Mouse (Mus musculus): Measurements from ENCODE around the gene Tuba8.

Gene Tuba8

DNA sequence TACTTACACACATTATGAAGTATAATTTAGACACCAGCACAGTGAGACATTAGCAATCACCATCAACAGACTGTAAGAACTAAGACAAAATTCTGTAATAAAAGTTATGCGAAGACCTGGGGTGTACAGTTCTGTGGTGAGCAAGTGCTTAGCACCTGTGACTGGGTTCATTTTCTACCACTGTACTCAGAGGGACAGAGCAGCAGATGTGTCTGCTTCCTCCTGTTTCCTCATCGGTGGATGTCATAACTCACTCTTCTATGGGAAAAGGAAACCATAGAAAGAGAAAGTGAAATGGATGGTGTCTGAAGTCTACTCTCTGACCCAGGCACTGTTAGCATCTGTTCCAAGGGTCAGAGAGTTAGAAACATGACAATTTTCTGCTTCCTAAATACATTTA, 16.2 kb downstream of the Tuba8 start:
- no peak for DNase-seq (ENCODE audit: low spot score in 2 of 2)

GRCm38 (mm10) chr6:121228421-121228820, 17.9 kb downstream of the Tuba8 start:
- no peak for DNase-seq (ENCODE audit: low spot score in 2 of 2)

DNA sequence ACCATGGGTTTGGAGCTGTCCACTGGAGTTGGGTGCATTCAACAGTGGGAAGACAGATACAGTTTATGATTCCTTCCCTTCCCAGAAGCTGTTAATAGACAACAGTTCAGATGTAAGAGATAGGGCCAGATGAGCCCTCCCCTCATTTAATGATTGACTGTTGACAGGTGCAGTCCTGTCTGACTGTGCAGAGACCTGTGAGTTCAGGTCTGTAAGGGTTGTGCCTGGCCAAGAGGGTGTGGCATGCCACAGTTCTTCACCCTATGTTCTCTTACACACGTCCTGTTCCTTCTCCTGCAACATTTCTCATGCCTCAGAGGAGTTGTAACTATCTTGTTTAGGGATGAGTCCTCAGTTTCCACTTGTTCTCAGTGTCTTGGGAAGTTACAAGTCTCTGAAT, 22.2 kb downstream of the Tuba8 start:
- no peak for DNase-seq (ENCODE audit: low spot score in 2 of 2)

DNA sequence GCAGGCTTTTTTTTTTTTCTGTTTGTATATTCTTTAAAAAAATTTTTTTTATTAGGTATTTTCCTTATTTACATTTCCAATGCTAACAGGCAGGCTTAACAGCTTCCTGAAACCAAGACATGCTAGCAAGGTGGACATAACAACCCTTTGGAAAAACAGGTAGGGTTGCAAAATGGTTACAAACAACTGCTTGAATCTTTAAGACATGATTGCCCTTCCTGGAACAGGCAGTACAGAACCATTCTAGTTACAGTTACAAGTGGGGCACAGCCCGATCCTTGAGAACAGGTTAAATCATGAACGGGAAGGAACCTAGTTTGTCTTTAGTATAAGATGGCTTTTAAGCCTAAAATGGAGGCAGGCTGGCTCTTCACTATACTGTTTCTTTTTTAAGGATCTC, 25.9 kb downstream of the Tuba8 start:
- DNase-seq (ENCODE audit: low spot score in 2 of 2): no peak

DNA sequence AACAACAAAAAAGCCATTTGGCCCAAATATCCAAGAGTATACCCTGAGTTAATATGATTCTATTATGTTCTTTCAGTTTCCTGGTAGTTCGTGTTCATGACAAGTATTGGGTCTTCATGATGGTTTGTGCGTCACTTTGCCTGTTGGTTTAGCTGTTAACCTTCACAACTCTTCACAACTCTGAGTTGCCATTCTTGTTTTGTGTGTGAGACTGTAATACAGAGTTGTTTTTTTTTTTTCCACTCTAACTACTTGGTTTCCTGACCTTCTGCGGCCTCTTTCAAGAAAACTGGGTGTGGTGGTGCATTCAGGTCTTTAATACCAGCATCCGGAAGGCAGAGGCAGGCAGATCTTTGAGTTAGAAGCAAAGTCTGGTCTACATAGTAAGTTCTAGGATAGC, 27.7 kb downstream of the Tuba8 start:
- no peak for DNase-seq (ENCODE audit: low spot score in 2 of 2)

DNA sequence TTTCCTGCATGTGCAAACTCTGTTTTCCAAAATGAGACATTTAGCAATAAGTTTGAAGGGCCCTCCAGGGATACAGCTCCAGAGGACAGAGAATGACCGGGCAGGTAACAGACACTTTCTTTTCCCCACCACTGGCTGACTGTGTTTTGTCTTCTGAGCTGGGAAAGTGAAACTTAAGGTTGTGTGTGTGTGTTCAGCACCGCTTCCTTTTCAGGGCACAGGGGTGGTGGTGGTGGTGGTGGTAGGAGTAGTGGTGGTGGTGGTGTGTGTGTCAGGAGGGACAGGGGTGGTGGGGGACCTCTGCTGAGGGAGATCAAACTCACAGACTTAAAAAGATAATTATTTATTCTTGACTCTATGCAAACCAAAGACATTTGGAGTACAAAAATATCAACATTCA, 31.3 kb downstream of the Tuba8 start:
- no peak for DNase-seq (ENCODE audit: low spot score in 2 of 2)

DNA sequence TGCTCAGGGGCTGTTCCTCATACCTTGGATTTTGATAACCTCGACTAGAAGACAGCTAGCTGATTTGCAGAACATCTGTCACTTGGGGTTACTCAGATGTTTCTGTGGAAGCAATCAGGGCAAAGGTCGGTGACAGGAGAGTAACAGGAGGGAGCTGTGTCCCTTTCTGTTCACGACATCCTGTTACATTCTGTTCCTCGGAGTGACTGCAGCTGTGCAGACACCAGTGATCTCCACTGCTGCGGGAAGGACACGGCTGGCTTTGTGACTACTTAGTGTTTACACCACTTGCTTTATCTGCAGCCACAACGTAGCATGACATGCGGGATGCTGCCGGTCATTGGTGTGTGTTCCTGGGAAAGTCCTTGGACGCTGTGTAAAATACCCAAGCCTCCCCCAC, 32.7 kb downstream of the Tuba8 start:
- DNase-seq (ENCODE audit: low spot score in 2 of 2): no peak

DNA sequence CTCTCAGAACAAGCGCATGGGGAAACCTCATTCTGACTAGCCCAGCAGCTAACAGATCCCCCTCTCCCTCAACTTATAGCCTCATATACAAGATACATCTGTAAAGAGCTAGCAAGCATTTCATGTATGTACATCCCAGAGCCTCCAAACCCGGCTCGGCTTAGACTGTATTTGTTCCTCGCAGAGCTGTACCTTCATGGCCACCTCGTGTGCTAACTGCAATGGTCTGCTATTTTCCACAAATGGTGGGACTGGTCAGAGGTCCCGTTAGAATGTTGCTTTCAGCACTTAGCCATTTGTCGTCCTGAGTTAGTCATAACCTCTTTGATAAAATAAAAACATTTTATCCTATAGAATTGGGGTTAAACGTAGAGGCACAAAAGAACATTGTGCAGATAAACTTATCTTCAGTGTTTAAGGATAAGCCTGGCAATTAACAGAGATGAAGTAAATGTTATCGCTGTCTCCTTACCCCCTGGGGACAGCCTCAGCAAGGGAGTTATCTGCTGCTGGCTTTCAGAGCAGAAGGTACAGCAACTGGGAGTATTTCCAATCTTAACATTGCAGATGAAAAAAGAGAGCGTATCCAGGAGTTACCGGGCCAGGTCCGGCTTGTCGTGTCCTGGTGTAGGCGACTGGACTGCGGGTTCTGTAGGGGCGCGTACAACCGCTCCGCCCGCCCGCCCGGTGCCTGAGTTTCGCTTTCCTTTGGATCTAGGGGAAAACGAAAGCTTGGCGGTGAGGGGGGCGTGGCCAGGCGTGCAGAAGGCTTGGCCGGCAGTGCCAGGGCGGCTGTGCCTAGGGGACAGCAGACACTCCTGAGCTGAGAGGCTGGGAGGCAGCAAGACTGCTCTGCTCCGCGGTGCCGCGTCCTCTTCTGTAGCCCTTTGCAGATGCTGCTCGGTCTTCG, 34.9 kb downstream of the Tuba8 start, which contains the start of gene Usp18:
Gene Usp18, plus strand, starts transcription at position 780 of the 910 bp plus-strand sequence.
- peak; percentile 88 to 93 for DNase-seq (ENCODE audit: low spot score in 2 of 2)

GRCm38 (mm10) chr6:121246037-121246361, 35.5 kb downstream of the Tuba8 start:
- DNase-seq (ENCODE audit: low spot score in 2 of 2): no peak

DNA sequence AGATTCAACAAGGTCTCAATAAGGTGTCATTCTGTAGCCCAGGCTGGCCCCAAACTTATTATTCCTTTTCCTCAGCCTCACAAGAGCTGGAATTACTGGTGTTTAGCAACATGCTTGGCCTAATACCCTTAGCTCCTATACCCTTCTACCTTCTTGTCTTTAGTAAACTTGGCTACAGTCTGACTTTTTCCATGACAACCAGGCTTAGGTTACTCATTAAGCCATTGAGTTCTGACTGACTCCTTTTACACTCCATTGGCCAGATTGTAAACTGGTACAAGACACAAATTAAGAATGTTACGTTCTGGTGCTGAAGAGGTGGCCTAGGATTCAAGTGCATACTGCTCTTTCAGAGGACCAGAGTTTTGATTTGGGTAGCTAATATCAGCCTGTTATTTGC, 39.9 kb downstream of the Tuba8 start:
- no peak for DNase-seq (ENCODE audit: low spot score in 2 of 2)

DNA sequence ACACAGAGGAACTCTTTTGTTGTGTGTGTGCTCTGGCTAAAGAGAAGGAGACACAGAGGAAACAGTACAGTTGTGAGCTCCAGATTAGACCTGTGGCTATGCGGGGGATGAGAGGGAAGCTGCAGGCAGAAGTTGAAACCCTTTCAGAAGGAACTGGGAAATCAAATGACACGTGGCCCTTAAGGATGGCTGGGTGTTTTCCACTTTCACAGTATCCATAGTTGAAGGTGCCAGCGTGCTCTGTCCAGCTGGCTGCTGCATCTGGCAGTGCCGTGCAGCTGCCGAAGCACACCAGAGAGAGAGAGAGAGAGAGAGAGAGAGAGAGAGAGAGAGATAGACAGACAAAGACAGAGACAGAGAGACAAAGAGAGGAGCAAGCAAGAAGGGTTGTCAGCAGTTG, 40.8 kb downstream of the Tuba8 start:
- DNase-seq (ENCODE audit: low spot score in 2 of 2): no peak

GRCm38 (mm10) chr6:121260548-121260947, 50.1 kb downstream of the Tuba8 start:
- DNase-seq (ENCODE audit: low spot score in 2 of 2): peak; percentile 75 to 91

DNA sequence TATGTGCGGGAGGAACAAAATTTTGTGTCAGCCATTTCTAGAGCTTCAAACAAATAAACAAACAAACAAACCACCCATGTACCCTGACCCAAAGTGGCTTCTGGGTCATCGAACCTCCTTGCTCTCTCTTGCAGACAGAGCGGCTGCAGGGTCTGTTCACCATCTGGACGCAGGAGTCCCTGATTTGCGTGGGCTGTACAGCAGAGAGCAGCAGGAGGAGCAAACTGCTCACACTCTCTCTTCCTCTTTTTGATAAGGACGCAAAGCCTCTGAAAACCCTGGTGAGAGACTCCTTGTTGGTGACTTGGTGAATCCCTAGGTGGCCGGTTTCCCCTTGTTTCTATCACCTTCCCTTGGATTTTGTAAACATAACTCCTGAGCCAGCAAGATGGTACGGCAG, 50.7 kb downstream of the Tuba8 start:
- DNase-seq (ENCODE audit: low spot score in 2 of 2): no peak

- no peak for DNase-seq (ENCODE audit: low spot score in 2 of 2)
Observed at GRCm38 (mm10) chr6:121262004-121262403, 51.5 kb downstream of the Tuba8 start.

GRCm38 (mm10) chr6:121262496-121262895, 52.0 kb downstream of the Tuba8 start:
- DNase-seq (ENCODE audit: low spot score in 2 of 2): no peak

DNA sequence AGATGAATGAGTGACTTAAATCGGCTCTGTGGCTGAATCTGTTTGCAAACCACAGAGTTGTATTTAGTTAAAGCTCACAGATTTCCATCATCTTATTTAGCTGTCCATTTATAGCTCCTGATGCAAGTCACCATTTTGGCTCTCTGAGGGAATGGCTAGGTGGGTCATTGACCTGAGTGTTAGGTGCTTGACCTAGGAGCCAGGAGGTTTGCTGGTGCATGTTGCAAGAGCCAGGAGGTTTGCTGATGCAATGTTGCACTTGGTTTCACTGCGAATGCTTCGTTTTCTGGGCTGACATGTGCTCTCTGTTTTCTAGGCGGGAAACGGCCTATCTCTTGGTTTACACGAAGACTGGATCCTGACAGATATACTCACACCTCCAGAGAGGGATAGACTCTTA, 59.7 kb downstream of the Tuba8 start:
- DNase-seq (ENCODE audit: low spot score in 2 of 2): no peak

DNA sequence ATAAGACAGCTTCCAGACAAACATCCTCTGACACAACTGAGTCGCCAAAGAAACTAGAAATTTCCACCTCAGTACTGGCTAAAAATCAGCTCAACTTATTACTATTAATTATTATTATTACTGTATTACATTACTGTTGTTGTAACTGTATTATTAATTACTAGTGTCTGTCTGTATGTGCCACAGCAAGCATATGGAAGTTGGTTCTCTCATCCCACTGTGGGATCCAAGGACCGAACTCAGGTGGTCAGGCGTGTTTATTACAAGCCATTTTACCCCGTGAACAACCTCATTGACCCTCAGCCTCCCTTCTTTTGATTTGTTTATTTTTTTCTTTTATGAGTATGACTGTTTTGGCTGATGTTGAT, 61.2 kb downstream of the Tuba8 start:
- DNase-seq (ENCODE audit: low spot score in 2 of 2): no peak

GRCm38 (mm10) chr6:121272075-121272800, 61.7 kb downstream of the Tuba8 start:
- DNase-seq (ENCODE audit: low spot score in 2 of 2): peak; percentile 63 to 79

- DNase-seq (ENCODE audit: low spot score in 2 of 2): peak in 1 of 2 experiments; percentile 26
Observed at GRCm38 (mm10) chr6:121274356-121274755, 63.9 kb downstream of the Tuba8 start.

Data from spleen, postnatal 4 days (tissue).